Mouse (Mus musculus): ENCODE data around the gene Exd2. TPM values are rescaled to one million over a fixed set of nuclear protein-coding genes. Genes with fewer than 3 reads are reported as not detected.

The Exd2 gene
- polyA plus RNA-seq, 1 experiment from 2014 or later: 48.1 TPM

GRCm38 (mm10) chr12:80530052-80530451 is 67.2 kb downstream of the Exd2 start:
- Histone ChIP-seq H3K36me3 (replicated peaks; ENCODE audit: control insufficient read depth, insufficient read depth) (no peaks in the 10 kb centered on the region), H3K27me3 (ENCODE audit: control insufficient read depth, insufficient read depth, low read length) (no peaks in the 10 kb centered on the region), H3K4me3 (replicated peaks; ENCODE audit: low read length) (no peak overlapping the region), H3K4me2 (replicated peaks) (no peak overlapping the region), H3K9me3 (ENCODE audit: control insufficient read depth, low read length) (no peaks in the 10 kb centered on the region), H3K9ac (no peak overlapping the region), H3K4me1 (replicated peaks; ENCODE audit: control insufficient read depth, insufficient read depth, low read length) (peaks cover 17% of the 10 kb centered on the region), H3K27ac (no peak overlapping the region)
- WGBS: 71% methylated on average over 2 of the region's 2 CpGs
- no peak for DNase-seq (ENCODE audit: low spot score)
- ATAC-seq (ENCODE audit: low FRiP score): no peak

GRCm38 (mm10) chr12:80530630-80531029 is 67.7 kb downstream of the Exd2 start:
- 62% methylated on average over 6 of the region's 6 CpGs for WGBS
- H3K36me3 ChIP-seq (replicated peaks; ENCODE audit: control insufficient read depth, insufficient read depth): no peaks in the 10 kb centered on the region
- no peak overlapping the region for H3K4me3 ChIP-seq (replicated peaks; ENCODE audit: low read length)
- no peak overlapping the region for H3K27ac ChIP-seq
- DNase-seq (ENCODE audit: low spot score) (no peak), ATAC-seq (ENCODE audit: low FRiP score) (no peak)
- H3K4me1 ChIP-seq (replicated peaks; ENCODE audit: control insufficient read depth, insufficient read depth, low read length): peaks cover 16% of the 10 kb centered on the region
- H3K9ac ChIP-seq: no peak overlapping the region
- H3K27me3 ChIP-seq (ENCODE audit: control insufficient read depth, insufficient read depth, low read length): no peaks in the 10 kb centered on the region
- H3K4me2 ChIP-seq (replicated peaks): no peak overlapping the region
- no peaks in the 10 kb centered on the region for H3K9me3 ChIP-seq (ENCODE audit: control insufficient read depth, low read length)

DNA sequence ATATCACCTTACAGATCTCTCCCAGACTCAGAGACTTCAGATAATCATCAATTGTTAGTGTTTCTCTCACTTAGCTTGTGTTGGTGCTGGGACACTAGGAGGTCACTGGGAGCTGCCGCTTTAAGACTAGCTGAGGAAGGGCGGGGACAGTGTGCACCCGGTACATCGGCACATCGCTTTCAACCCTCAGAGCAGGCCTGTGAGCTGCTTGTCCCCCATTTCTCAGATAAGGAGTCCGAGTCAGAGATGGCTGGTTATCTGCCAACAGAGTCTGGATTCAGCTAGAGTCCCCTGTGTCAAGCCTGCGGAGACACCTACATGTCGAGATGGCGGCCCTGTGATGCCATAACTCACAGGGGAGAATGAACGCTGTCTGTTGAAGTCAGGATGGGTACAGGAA is 68.7 kb downstream of the Exd2 start:
- Histone ChIP-seq H3K9ac (no peak overlapping the region), H3K9me3 (ENCODE audit: control insufficient read depth, low read length) (no peaks in the 10 kb centered on the region), H3K27me3 (ENCODE audit: control insufficient read depth, insufficient read depth, low read length) (no peaks in the 10 kb centered on the region), H3K27ac (no peak overlapping the region), H3K36me3 (replicated peaks; ENCODE audit: control insufficient read depth, insufficient read depth) (no peaks in the 10 kb centered on the region), H3K4me3 (replicated peaks; ENCODE audit: low read length) (no peak overlapping the region), H3K4me1 (replicated peaks; ENCODE audit: control insufficient read depth, insufficient read depth, low read length) (peaks cover 15% of the 10 kb centered on the region), H3K4me2 (replicated peaks) (no peak overlapping the region)
- DNase-seq (ENCODE audit: low spot score) (no peak), ATAC-seq (ENCODE audit: low FRiP score) (no peak)
- 83% methylated on average over 10 of the region's 10 CpGs for WGBS

- no peak overlapping the region for H3K4me2 ChIP-seq (replicated peaks)
- ATAC-seq (ENCODE audit: low FRiP score) (no peak), DNase-seq (ENCODE audit: low spot score) (no peak)
- no peak overlapping the region for H3K9ac ChIP-seq
- H3K27ac ChIP-seq: no peak overlapping the region
- no peaks in the 10 kb centered on the region for H3K27me3 ChIP-seq (ENCODE audit: control insufficient read depth, insufficient read depth, low read length)
- no peaks in the 10 kb centered on the region; the same call in 1 of the 2 replicates for H3K4me1 ChIP-seq (replicated peaks; ENCODE audit: control insufficient read depth, insufficient read depth, low read length)
- 54% methylated on average over 2 of the region's 2 CpGs for WGBS
- no peaks in the 10 kb centered on the region for H3K36me3 ChIP-seq (replicated peaks; ENCODE audit: control insufficient read depth, insufficient read depth)
- H3K9me3 ChIP-seq (ENCODE audit: control insufficient read depth, low read length): no peaks in the 10 kb centered on the region
- no peak overlapping the region for H3K4me3 ChIP-seq (replicated peaks; ENCODE audit: low read length)
Measured at GRCm38 (mm10) chr12:80533876-80534275, 71.0 kb downstream of the Exd2 start.

- H3K4me3 ChIP-seq (replicated peaks; ENCODE audit: low read length): no peak overlapping the region
Measured at GRCm38 (mm10) chr12:80537313-80537712, 74.4 kb downstream of the Exd2 start.

DNA sequence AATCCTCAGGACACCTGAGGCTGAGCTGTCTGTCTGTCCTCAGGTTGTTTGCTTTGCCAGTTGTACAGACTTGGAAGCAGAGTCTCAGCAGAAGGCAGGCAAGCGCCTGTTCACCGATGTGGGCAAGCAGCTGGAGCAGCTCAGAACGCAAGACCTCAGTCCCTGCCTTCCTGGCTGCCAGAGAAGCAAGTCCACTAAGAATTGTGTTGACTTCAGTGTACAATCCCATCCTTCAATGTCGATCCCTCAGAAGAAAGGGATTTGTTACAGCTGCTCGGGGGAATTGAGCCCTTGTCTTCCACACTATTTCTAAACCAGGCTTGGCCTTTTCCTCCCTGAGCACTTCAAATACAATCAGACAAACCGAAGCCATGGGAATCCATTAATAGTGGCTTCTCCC is 75.4 kb downstream of the Exd2 start:
- ATAC-seq (ENCODE audit: low FRiP score) (no peak), DNase-seq (ENCODE audit: low spot score) (no peak)
- H3K27ac ChIP-seq: no peak overlapping the region
- no peak overlapping the region for H3K4me3 ChIP-seq (replicated peaks; ENCODE audit: low read length)
- no peaks in the 10 kb centered on the region for H3K36me3 ChIP-seq (replicated peaks; ENCODE audit: control insufficient read depth, insufficient read depth)
- WGBS: 52% methylated on average over 6 of the region's 6 CpGs
- H3K4me2 ChIP-seq (replicated peaks): no peak overlapping the region
- no peaks in the 10 kb centered on the region for H3K4me1 ChIP-seq (replicated peaks; ENCODE audit: control insufficient read depth, insufficient read depth, low read length)
- no peaks in the 10 kb centered on the region for H3K27me3 ChIP-seq (ENCODE audit: control insufficient read depth, insufficient read depth, low read length)
- no peaks in the 10 kb centered on the region for H3K9me3 ChIP-seq (ENCODE audit: control insufficient read depth, low read length)
- H3K9ac ChIP-seq: no peak overlapping the region

More at GRCm38 (mm10) chr12:80537313-80537712, 74.4 kb downstream of the Exd2 start:
- Histone ChIP-seq H3K27ac (no peak overlapping the region), H3K9ac (no peak overlapping the region), H3K4me2 (replicated peaks) (no peak overlapping the region), H3K9me3 (ENCODE audit: control insufficient read depth, low read length) (no peaks in the 10 kb centered on the region), H3K4me1 (replicated peaks; ENCODE audit: control insufficient read depth, insufficient read depth, low read length) (no peaks in the 10 kb centered on the region), H3K36me3 (replicated peaks; ENCODE audit: control insufficient read depth, insufficient read depth) (no peaks in the 10 kb centered on the region), H3K27me3 (ENCODE audit: control insufficient read depth, insufficient read depth, low read length) (no peaks in the 10 kb centered on the region)
- WGBS: 90% methylated on average over 2 of the region's 2 CpGs
- ATAC-seq (ENCODE audit: low FRiP score) (no peak), DNase-seq (ENCODE audit: low spot score) (no peak)

GRCm38 (mm10) chr12:80545310-80545709 is 82.4 kb downstream of the Exd2 start:
- ATAC-seq (ENCODE audit: low FRiP score) (peak; percentile 76), DNase-seq (ENCODE audit: low spot score) (peak; percentile 65)
- Histone ChIP-seq H3K4me1 (replicated peaks; ENCODE audit: control insufficient read depth, insufficient read depth, low read length) (peaks cover 14% of the 10 kb centered on the region), H3K4me2 (replicated peaks) (0 out of 2 replicates have a peak overlapping the region, but pooled peaks have one; percentile 15), H3K27me3 (ENCODE audit: control insufficient read depth, insufficient read depth, low read length) (no peaks in the 10 kb centered on the region), H3K36me3 (replicated peaks; ENCODE audit: control insufficient read depth, insufficient read depth) (no peaks in the 10 kb centered on the region), H3K9ac (no peak overlapping the region), H3K4me3 (replicated peaks; ENCODE audit: low read length) (no peak overlapping the region), H3K9me3 (ENCODE audit: control insufficient read depth, low read length) (no peaks in the 10 kb centered on the region), H3K27ac (peak overlapping the region; percentile 62)
- WGBS: 4% methylated on average over 4 of the region's 4 CpGs

- WGBS: 59% methylated on average over 11 of the region's 11 CpGs
- H3K36me3 ChIP-seq (replicated peaks; ENCODE audit: control insufficient read depth, insufficient read depth): no peaks in the 10 kb centered on the region
- no peak for DNase-seq (ENCODE audit: low spot score)
- H3K9ac ChIP-seq: no peak overlapping the region
- H3K27me3 ChIP-seq (ENCODE audit: control insufficient read depth, insufficient read depth, low read length): no peaks in the 10 kb centered on the region
- no peak overlapping the region for H3K27ac ChIP-seq
- H3K4me3 ChIP-seq (replicated peaks; ENCODE audit: low read length): no peak overlapping the region
- no peak overlapping the region for H3K4me2 ChIP-seq (replicated peaks)
- H3K9me3 ChIP-seq (ENCODE audit: control insufficient read depth, low read length): no peaks in the 10 kb centered on the region
- ATAC-seq (ENCODE audit: low FRiP score): no peak
- peaks cover 13% of the 10 kb centered on the region for H3K4me1 ChIP-seq (replicated peaks; ENCODE audit: control insufficient read depth, insufficient read depth, low read length)
Measured at GRCm38 (mm10) chr12:80549646-80550045, 86.8 kb downstream of the Exd2 start.
